Mouse (Mus musculus) brain, embryonic 14.5 days (tissue): Measurements from ENCODE around the gene Mutyh.

Experiments used
- CTCF ChIP-seq: fragments of 200-500 bp; IDR thresholded peaks from 2 replicates; pipeline ENCODE4 v1.5.1; 2012; ENCODE audit warnings: inconsistent platforms, mild to moderate bottlenecking, moderate library complexity, borderline replicate concordance; ENCODE audit not compliant: insufficient read depth, insufficient read length; ENCODE audit errors: extremely low read depth
- POLR2A ChIP-seq: fragments of 200-500 bp; IDR thresholded peaks from 2 replicates; pipeline ENCODE4 v1.6.1; 2012; ENCODE audit warnings: mild to moderate bottlenecking, inconsistent platforms, borderline replicate concordance; ENCODE audit not compliant: poor library complexity, insufficient read depth, insufficient read length, severe bottlenecking; ENCODE audit errors: extremely low read depth

DNA sequence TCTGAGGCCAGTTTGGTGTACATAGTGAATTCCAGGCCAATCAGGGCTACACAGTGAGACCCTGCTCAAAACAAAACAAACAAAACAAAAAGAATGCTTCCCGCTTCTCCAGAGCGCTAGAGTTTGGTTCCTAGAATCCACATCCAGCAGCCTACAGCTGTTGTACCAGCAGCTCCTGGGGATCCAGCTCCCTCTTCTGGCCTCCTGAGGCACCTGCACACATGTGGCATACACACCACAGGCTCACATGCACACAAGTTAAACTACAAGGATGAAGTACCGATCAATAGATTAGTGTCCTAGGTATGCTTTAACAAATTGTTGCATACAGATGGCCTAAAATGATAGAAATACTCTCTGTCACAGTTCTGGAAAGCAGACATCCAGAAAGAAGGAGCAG lies 36.8 kb downstream of the Mutyh start:
- TF ChIP-seq POLR2A (no peak), CTCF (no peak)
